Mouse (Mus musculus) Patski (cell line): Measurements from ENCODE around the gene Trim59. TPM values are rescaled to one million over a fixed set of nuclear protein-coding genes. Genes with fewer than 3 reads are reported as not detected.

Source experiments
- ATAC-seq: fragments of 100-300 bp; one replicate; pipeline ENCODE4 v1.8.0; 2021
- CTCF ChIA-PET: fragments of 350-600 bp; sonication (Branson Sonifier 250); formaldehyde crosslinking; loops from one replicate; lab custom pipeline; 2022; ENCODE audit warnings: inconsistent platforms; lab: Charles Lee
- POLR2A ChIA-PET: fragments of 350-600 bp; sonication (Branson Sonifier 250); formaldehyde crosslinking; loops from one replicate; lab custom pipeline; 2022; ENCODE audit warnings: antibody characterized with exemption, inconsistent platforms; lab: Charles Lee
- DNase-seq: peaks from one replicate; pipeline ENCODE4 v3.0.0-alpha.2; 2011; ENCODE audit warnings: low read depth, low spot score
- H3K27me3 ChIP-seq: fragments of 371-371 bp; one replicate; pipeline ENCODE4 v1.5.1; 2021
- CTCF ChIP-seq: fragments of 100-300 bp; IDR thresholded peaks from one replicate; pipeline ENCODE4 v1.5.1; 2021
- in situ Hi-C: fragments of 300-500 bp; cut with MboI; formaldehyde crosslinking; loops from 3 replicates; pipeline ENCODE4 v1.11.1; 2018; ENCODE audit warnings: low pct_unique_long_range_greater_than_20kb, mixed read lengths
- polyA plus RNA-seq: library from polyadenylated mRNA; unstranded; gene quantifications from one replicate; pipeline ENCODE4 v1.2.3, GENCODE M21; 2021

The Trim59 gene
- polyA plus RNA-seq, 1 experiment from 2014 or later, result 54.5 TPM

GRCm38 (mm10) chr3:69017181-69017580, 27.4 kb downstream of the Trim59 start:
- TF ChIP-seq CTCF, result no peak
- no peaks in the 10 kb centered on the region for H3K27me3 ChIP-seq
- in situ Hi-C loops, result no loop called here
- DNase-seq (no peak), ATAC-seq (no peak)
- ChIA-PET POLR2A (no interaction called here), CTCF (interaction anchor here (1.1 to 7.8 kb wide), 5 partner anchors 10 to 311 kb away, joined by 3 to 62 read pairs (median 6); no protein-coding TSS in a partner anchor)

- ATAC-seq, result no peak
- TF ChIP-seq CTCF, result no peak
- in situ Hi-C loops, result loop anchor here (5.0 kb wide), 1 partner anchor 33 kb away; the partner anchor contains the start of gene Trim59
These were observed 35.7 kb downstream of the Trim59 start for GRCm38 (mm10) chr3:69008873-69009272.

GRCm38 (mm10) chr3:69006246-69006760, 38.3 kb downstream of the Trim59 start:
- no peak for TF ChIP-seq CTCF
- POLR2A ChIA-PET, result interaction anchor here (0.6 to 5.1 kb wide), 5 partner anchors 16 to 41 kb away, joined by 3 to 43 read pairs (median 4); partner anchors contain the start of gene Trim59

More at GRCm38 (mm10) chr3:69008873-69009272, 35.7 kb downstream of the Trim59 start:
- no peaks in the 10 kb centered on the region for H3K27me3 ChIP-seq
- no peak for DNase-seq
- POLR2A ChIA-PET, result interaction anchor here (0.5 to 5.1 kb wide), 3 partner anchors 35 to 250 kb away, joined by 3 to 43 read pairs (median 3); partner anchors contain the start of gene Trim59
- CTCF ChIA-PET, result interaction anchor here (1.5 to 3.5 kb wide), 4 partner anchors 12 to 35 kb away, joined by 5 to 11 read pairs (median 6); partner anchors contain the start of gene Trim59

GRCm38 (mm10) chr3:69005338-69006245, 39.0 kb downstream of the Trim59 start:
- no peak for TF ChIP-seq CTCF
- no peaks in the 10 kb centered on the region for H3K27me3 ChIP-seq
- ATAC-seq (peak; percentile 54), DNase-seq (peak; percentile 60)
- in situ Hi-C loops, result loop anchor here (5.0 kb wide), 1 partner anchor 37 kb away; the partner anchor contains the start of gene Trim59
- POLR2A ChIA-PET, result interaction anchor here (0.6 to 5.1 kb wide), 7 partner anchors 13 to 42 kb away, joined by 3 to 43 read pairs (median 4); partner anchors contain the start of gene Trim59
- CTCF ChIA-PET, result interaction anchor here (1.1 to 3.5 kb wide), 4 partner anchors 16 to 58 kb away, joined by 3 to 11 read pairs (median 4); no protein-coding TSS in a partner anchor

More at GRCm38 (mm10) chr3:69006246-69006760, 38.3 kb downstream of the Trim59 start:
- in situ Hi-C loops, result loop anchor here (5.0 kb wide), 1 partner anchor 36 kb away; the partner anchor contains the start of gene Trim59
- ATAC-seq (peak; percentile 1), DNase-seq (no peak)
- no peaks in the 10 kb centered on the region for H3K27me3 ChIP-seq
- CTCF ChIA-PET, result interaction anchor here (0.9 to 3.5 kb wide), 7 partner anchors 11 to 57 kb away, joined by 3 to 11 read pairs (median 5); no protein-coding TSS in a partner anchor

- in situ Hi-C loops, result loop anchor here (5.0 kb wide), 1 partner anchor 38 kb away; the partner anchor contains the start of gene Trim59
- CTCF ChIA-PET, result interaction anchor here (0.7 to 1.7 kb wide), 4 partner anchors 22 to 63 kb away, joined by 3 to 4 read pairs (median 4); no protein-coding TSS in a partner anchor
- DNase-seq, result peak; percentile 98
- POLR2A ChIA-PET, result interaction anchor here (1.0 to 5.1 kb wide), 4 partner anchors 14 to 39 kb away, joined by 3 to 43 read pairs (median 4); partner anchors contain the start of gene Trim59
- no peak for TF ChIP-seq CTCF
- peak; percentile 92 for ATAC-seq
- no peaks in the 10 kb centered on the region for H3K27me3 ChIP-seq
These were observed 39.9 kb downstream of the Trim59 start, which contains the start of the genes Ift80 and Smc4 for GRCm38 (mm10) chr3:69004437-69005337. Gene Ift80, minus strand, starts transcription at chr3:69004570. Gene Smc4, plus strand, starts transcription at chr3:69004738.

- ATAC-seq, result no peak
- H3K27me3 ChIP-seq, result no peaks in the 10 kb centered on the region
- ChIA-PET CTCF (interaction anchor here (0.7 to 1.7 kb wide), 5 partner anchors 21 to 63 kb away, joined by 3 to 4 read pairs (median 3); no protein-coding TSS in a partner anchor), POLR2A (interaction anchor here (1.0 to 5.1 kb wide), 2 partner anchors 19 to 40 kb away, joined by 3 to 43 read pairs; partner anchors contain the start of gene Trim59)
- no peak for TF ChIP-seq CTCF
- in situ Hi-C loops, result no loop called here
- DNase-seq, result no peak
These were observed 40.5 kb downstream of the Trim59 start for GRCm38 (mm10) chr3:69004055-69004436.

- TF ChIP-seq CTCF, result no peak
- POLR2A ChIA-PET, result no interaction called here
- CTCF ChIA-PET, result interaction anchor here (1.0 to 2.1 kb wide), 6 partner anchors 10 to 44 kb away, joined by 3 to 7 read pairs (median 5); no protein-coding TSS in a partner anchor
These were observed 41.8 kb downstream of the Trim59 start for GRCm38 (mm10) chr3:69002781-69003180.

GRCm38 (mm10) chr3:68986550-68986949, 58.0 kb downstream of the Trim59 start:
- ChIA-PET POLR2A (no interaction called here), CTCF (interaction anchor here (1.1 to 2.6 kb wide), 2 partner anchors 10 to 14 kb away, joined by 3 to 9 read pairs; no protein-coding TSS in a partner anchor)
- in situ Hi-C loops, result no loop called here
- no peaks in the 10 kb centered on the region for H3K27me3 ChIP-seq
- no peak for TF ChIP-seq CTCF
- ATAC-seq (no peak), DNase-seq (no peak)

More at GRCm38 (mm10) chr3:69002781-69003180, 41.8 kb downstream of the Trim59 start:
- in situ Hi-C loops, result no loop called here
- no peak for ATAC-seq
- H3K27me3 ChIP-seq, result no peaks in the 10 kb centered on the region
- no peak for DNase-seq

Other genes starting within 250 kb of the Trim59 start
- not detected for gene 1110032F04Rik, start 175.2 kb downstream of the Trim59 start, polyA plus RNA-seq
- gene Ift80, start 40.2 kb downstream of the Trim59 start, polyA plus RNA-seq, result 96.4 TPM
- gene Smc4, start 40.0 kb downstream of the Trim59 start, polyA plus RNA-seq, result 127 TPM
- 83.1 TPM for gene Kpna4, start 82.4 kb upstream of the Trim59 start, polyA plus RNA-seq
- not detected for gene Arl14, start 177.7 kb upstream of the Trim59 start, polyA plus RNA-seq